Mouse (Mus musculus): ENCODE data around the gene Cdk11b.

Cdk11b gene

GRCm38 (mm10) chr4:155645721-155646120 is 21.1 kb downstream of the Cdk11b start:
- no peak for DNase-seq (ENCODE audit: low read depth, low spot score)
- Histone ChIP-seq H3K27me3 (ENCODE audit: control insufficient read depth, insufficient read depth, low read length, poor library complexity, severe bottlenecking) (no peaks in the 10 kb centered on the region), H3K36me3 (ENCODE audit: control insufficient read depth, insufficient read depth, low read length, poor library complexity, severe bottlenecking) (peaks cover 23% of the 10 kb centered on the region)

DNA sequence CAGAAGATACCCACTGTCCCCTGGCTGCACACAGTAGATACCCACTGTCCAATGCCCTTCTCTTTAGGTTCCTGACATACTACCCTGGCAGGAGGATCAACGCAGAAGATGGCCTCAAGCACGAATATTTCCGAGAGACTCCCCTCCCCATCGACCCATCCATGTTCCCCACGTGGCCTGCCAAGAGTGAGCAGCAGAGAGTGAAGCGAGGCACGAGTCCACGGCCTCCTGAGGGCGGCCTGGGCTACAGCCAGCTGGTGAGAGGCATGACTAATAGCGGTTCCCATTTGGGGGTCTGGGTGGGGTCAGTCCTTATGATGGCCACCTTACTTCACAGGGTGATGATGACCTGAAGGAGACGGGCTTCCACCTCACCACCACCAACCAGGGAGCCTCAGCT is 24.7 kb downstream of the Cdk11b start:
- no peak for DNase-seq (ENCODE audit: low read depth, low spot score)
- H3K27me3 ChIP-seq (ENCODE audit: control insufficient read depth, insufficient read depth, low read length, poor library complexity, severe bottlenecking), result no peaks in the 10 kb centered on the region
- H3K36me3 ChIP-seq (ENCODE audit: control insufficient read depth, insufficient read depth, low read length, poor library complexity, severe bottlenecking), result peaks cover 6% of the 10 kb centered on the region

GRCm38 (mm10) chr4:155651553-155652269 is 27.1 kb downstream of the Cdk11b start:
- no peak for DNase-seq (ENCODE audit: low read depth, low spot score)
- H3K36me3 ChIP-seq (ENCODE audit: control insufficient read depth, insufficient read depth, low read length, poor library complexity, severe bottlenecking), result peaks cover 4% of the 10 kb centered on the region
- no peaks in the 10 kb centered on the region for H3K27me3 ChIP-seq (ENCODE audit: control insufficient read depth, insufficient read depth, low read length, poor library complexity, severe bottlenecking)

- Histone ChIP-seq H3K36me3 (ENCODE audit: control insufficient read depth, insufficient read depth, low read length, poor library complexity, severe bottlenecking) (peaks cover 3% of the 10 kb centered on the region), H3K27me3 (ENCODE audit: control insufficient read depth, insufficient read depth, low read length, poor library complexity, severe bottlenecking) (no peaks in the 10 kb centered on the region)
- DNase-seq (ENCODE audit: low read depth, low spot score), result no peak
These were observed 27.8 kb downstream of the Cdk11b start for GRCm38 (mm10) chr4:155652283-155653085.

GRCm38 (mm10) chr4:155653086-155653450 is 28.4 kb downstream of the Cdk11b start, which contains the start of gene Mmp23:
TSS of gene Mmp23 (minus strand) at chr4:155653384.
- no peaks in the 10 kb centered on the region for H3K27me3 ChIP-seq (ENCODE audit: control insufficient read depth, insufficient read depth, low read length, poor library complexity, severe bottlenecking)
- DNase-seq (ENCODE audit: low read depth, low spot score), result peak; percentile 27
- peaks cover 2% of the 10 kb centered on the region for H3K36me3 ChIP-seq (ENCODE audit: control insufficient read depth, insufficient read depth, low read length, poor library complexity, severe bottlenecking)

- H3K36me3 ChIP-seq (ENCODE audit: control insufficient read depth, insufficient read depth, low read length, poor library complexity, severe bottlenecking), result peaks cover 2% of the 10 kb centered on the region
- peak; percentile 15 for DNase-seq (ENCODE audit: low read depth, low spot score)
- H3K27me3 ChIP-seq (ENCODE audit: control insufficient read depth, insufficient read depth, low read length, poor library complexity, severe bottlenecking), result no peaks in the 10 kb centered on the region
These were observed 29.0 kb downstream of the Cdk11b start for GRCm38 (mm10) chr4:155653451-155654182.

GRCm38 (mm10) chr4:155654183-155654455 is 29.5 kb downstream of the Cdk11b start:
- peaks cover 2% of the 10 kb centered on the region; the same call in 1 of the 2 replicates for H3K36me3 ChIP-seq (ENCODE audit: control insufficient read depth, insufficient read depth, low read length, poor library complexity, severe bottlenecking)
- no peak for DNase-seq (ENCODE audit: low read depth, low spot score)
- no peaks in the 10 kb centered on the region for H3K27me3 ChIP-seq (ENCODE audit: control insufficient read depth, insufficient read depth, low read length, poor library complexity, severe bottlenecking)

GRCm38 (mm10) chr4:155654456-155655298 is 30.0 kb downstream of the Cdk11b start:
- DNase-seq (ENCODE audit: low read depth, low spot score), result peak; percentile 57
- Histone ChIP-seq H3K27me3 (ENCODE audit: control insufficient read depth, insufficient read depth, low read length, poor library complexity, severe bottlenecking) (no peaks in the 10 kb centered on the region), H3K36me3 (ENCODE audit: control insufficient read depth, insufficient read depth, low read length, poor library complexity, severe bottlenecking) (peaks cover 2% of the 10 kb centered on the region; the same call in 1 of the 2 replicates)

DNA sequence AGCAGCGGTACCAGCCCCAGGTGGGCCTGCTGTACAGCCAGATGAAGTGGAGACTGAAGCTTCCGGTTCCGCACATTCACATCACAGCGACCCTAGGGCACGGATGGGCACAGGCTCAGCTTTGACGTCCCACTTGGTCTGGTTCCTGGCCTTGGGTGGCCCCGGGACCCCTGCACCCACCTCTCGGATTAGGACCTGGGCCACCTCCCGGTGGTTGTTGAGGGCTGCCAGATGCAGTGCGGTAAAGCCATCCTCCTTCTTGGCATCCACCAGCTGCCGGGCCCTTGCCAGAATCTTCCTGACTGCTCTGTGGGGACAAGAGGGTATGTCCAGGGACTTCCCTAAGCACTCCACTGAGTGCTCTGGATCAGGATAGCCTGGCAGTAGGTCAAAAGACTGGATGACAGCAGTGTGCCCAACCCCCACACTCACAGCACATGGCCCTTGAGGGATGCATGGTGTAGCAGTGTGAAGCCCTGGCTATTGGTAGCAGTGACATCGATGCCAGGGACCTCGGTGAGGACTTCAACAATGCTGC is 31.6 kb downstream of the Cdk11b start:
- no peak for DNase-seq (ENCODE audit: low read depth, low spot score)
- H3K36me3 ChIP-seq (ENCODE audit: control insufficient read depth, insufficient read depth, low read length, poor library complexity, severe bottlenecking), result no peaks in the 10 kb centered on the region

DNA sequence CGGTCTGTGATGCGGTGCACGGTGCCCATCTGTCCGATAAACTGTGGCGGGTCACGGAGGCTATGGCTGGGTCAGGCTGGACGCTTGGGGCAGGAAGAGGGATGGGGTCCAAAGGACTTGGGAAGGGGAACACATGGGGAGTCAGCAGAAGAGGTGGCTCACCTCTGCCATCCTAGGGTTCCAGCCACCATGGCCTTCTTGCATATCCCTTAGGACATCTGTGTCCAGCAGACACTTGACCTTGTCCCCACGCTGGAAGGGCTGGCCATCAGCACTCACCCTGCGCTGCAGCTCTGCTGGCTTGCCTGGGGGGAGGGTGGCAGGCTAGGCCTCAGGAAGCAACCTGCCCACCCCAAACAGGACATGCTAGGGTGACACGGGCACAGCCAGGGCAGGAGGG is 34.3 kb downstream of the Cdk11b start:
- no peak for DNase-seq (ENCODE audit: low read depth, low spot score)
- H3K27me3 ChIP-seq (ENCODE audit: control insufficient read depth, insufficient read depth, low read length, poor library complexity, severe bottlenecking), result no peaks in the 10 kb centered on the region
- H3K36me3 ChIP-seq (ENCODE audit: control insufficient read depth, insufficient read depth, low read length, poor library complexity, severe bottlenecking), result no peaks in the 10 kb centered on the region

More for the DNA sequence above, 31.6 kb downstream of the Cdk11b start:
- no peaks in the 10 kb centered on the region for H3K27me3 ChIP-seq (ENCODE audit: control insufficient read depth, insufficient read depth, low read length, poor library complexity, severe bottlenecking)

DNA sequence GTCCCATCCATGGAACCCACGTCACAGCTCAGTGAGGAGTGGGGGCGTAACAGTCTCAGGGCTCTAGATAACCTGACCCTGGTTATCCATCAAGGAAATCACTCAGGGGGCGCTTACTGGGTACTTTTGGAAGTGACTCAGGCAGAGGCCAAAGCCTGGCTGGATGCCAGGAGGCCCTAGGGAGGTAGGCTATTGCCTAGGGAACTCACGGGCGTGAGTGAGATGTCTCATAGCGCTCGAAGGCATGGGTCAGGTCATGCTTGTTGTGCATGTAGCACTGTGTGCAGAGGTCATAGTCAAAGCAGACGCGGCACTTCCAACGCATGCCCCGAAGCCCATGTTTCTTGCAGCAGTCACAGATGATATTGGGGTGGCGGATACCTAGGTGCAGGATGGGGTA is 36.0 kb downstream of the Cdk11b start:
- Histone ChIP-seq H3K36me3 (ENCODE audit: control insufficient read depth, insufficient read depth, low read length, poor library complexity, severe bottlenecking) (no peaks in the 10 kb centered on the region), H3K27me3 (ENCODE audit: control insufficient read depth, insufficient read depth, low read length, poor library complexity, severe bottlenecking) (no peaks in the 10 kb centered on the region)
- no peak for DNase-seq (ENCODE audit: low read depth, low spot score)

DNA sequence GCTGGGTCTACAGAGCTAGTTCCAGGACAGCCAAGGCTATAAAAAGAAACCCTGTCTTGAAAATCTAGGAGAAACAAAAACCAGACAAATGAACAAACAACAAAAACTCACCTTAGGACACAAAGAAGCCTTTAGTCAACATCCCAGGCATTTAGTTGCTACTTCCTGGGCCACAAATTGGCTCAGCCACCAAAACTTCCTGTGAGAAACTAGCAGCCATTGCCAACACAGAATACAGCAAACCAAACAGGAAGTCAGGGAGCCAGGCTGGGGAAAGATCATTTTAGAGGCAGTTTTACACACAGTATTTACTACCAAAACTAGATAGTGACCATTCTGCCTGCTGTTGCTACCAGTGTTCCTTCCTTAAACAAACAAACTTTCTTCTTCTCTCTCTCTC is 42.2 kb downstream of the Cdk11b start:
- Histone ChIP-seq H3K36me3 (ENCODE audit: control insufficient read depth, insufficient read depth, low read length, poor library complexity, severe bottlenecking) (no peaks in the 10 kb centered on the region), H3K27me3 (ENCODE audit: control insufficient read depth, insufficient read depth, low read length, poor library complexity, severe bottlenecking) (peaks cover 3% of the 10 kb centered on the region; the same call in 1 of the 2 replicates)
- no peak for DNase-seq (ENCODE audit: low read depth, low spot score)

DNA sequence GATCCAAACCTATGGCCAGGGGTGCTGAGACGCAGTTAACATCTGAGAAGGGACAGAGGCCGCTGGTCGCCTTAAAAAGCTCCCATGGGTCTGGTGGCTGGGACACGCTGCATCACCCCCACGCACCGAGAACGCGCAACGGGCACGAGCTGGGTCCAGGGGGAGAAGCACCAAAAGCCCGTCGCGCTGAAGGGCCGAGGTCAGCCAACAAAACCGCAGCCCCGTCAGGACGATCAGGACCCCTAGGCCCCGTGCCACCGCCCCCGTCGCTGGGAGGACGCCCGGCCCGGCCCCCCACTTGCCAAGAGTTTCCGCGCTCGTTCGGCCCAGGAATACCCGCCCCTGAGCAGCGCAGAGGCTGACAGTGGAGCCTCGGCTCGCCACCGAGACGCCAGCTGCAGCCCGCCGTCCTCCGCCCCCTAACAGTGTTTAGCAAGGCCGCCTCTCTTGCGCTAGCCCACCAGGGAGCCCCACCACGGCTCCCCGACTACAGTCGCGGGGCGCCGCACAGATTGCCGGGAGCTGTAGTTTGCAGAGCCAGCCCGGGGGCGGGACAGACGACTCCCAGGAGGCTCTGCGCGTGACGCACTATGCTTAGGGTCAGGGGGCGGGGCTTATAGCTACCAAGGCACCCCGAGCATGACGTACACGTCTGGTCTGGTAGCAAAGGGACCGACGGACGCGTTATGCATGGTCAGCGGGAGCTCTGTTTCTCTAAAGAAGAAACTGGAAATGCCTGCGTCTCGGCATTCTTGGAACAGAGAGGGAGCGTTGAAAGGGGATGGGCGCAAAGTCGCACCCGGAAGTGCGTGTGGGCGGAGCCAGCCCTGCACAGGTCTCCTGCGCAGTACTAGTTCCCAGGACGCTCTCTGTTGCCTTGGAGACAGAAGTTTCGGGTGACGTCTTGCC is 44.3 kb downstream of the Cdk11b start, which contains the start of gene Mib2:
Gene Mib2 (minus strand): TSS at position 510 of the 909 bp plus-strand sequence.
- peaks cover 3% of the 10 kb centered on the region; the same call in 1 of the 2 replicates for H3K27me3 ChIP-seq (ENCODE audit: control insufficient read depth, insufficient read depth, low read length, poor library complexity, severe bottlenecking)
- DNase-seq (ENCODE audit: low read depth, low spot score), result peak; percentile 98
- no peaks in the 10 kb centered on the region for H3K36me3 ChIP-seq (ENCODE audit: control insufficient read depth, insufficient read depth, low read length, poor library complexity, severe bottlenecking)

All from splenic B cell, adult 2 months (primary cell).